Mouse (Mus musculus): ENCODE data around the gene Pax6. TPM values are rescaled to one million over a fixed set of nuclear protein-coding genes. Genes with fewer than 3 reads are reported as not detected.

Pax6 gene
- polyA plus RNA-seq, 1 experiment from 2014 or later = 1.8 TPM

GRCm38 (mm10) chr2:105669881-105670730 lies 1.4 kb downstream of the Pax6 start:
- no peak overlapping the region for H3K4me3 ChIP-seq (ENCODE audit: low read length)
- 3% methylated on average over 29 of the region's 29 CpGs for WGBS
- no peak overlapping the region for H3K4me2 ChIP-seq (ENCODE audit: low read depth, low read length)

GRCm38 (mm10) chr2:105670731-105671095 lies 2.0 kb downstream of the Pax6 start:
- no peak overlapping the region for H3K9ac ChIP-seq (ENCODE audit: low read depth, low read length)
- no peak overlapping the region for H3K4me3 ChIP-seq (ENCODE audit: low read length)
- no peaks in the 10 kb centered on the region for H3K9me3 ChIP-seq (ENCODE audit: control insufficient read depth, low read length)
- peaks cover 13% of the 10 kb centered on the region for H3K4me1 ChIP-seq (ENCODE audit: control insufficient read depth, insufficient read depth, low read length)
- no peak for ATAC-seq
- H3K4me2 ChIP-seq (ENCODE audit: low read depth, low read length) = no peak overlapping the region
- no peaks in the 10 kb centered on the region for H3K36me3 ChIP-seq (ENCODE audit: control insufficient read depth, insufficient read depth, low read length)
- H3K27me3 ChIP-seq (replicated peaks; ENCODE audit: control insufficient read depth, insufficient read depth, low read length) = peaks cover 85% of the 10 kb centered on the region
- WGBS = 4% methylated on average over 6 of the region's 6 CpGs
- no peak overlapping the region for H3K27ac ChIP-seq (ENCODE audit: low read length)

More at GRCm38 (mm10) chr2:105669881-105670730, 1.4 kb downstream of the Pax6 start:
- peak; percentile 12; the same call in 1 of the 2 replicates for ATAC-seq
- Histone ChIP-seq H3K9me3 (ENCODE audit: control insufficient read depth, low read length) (no peaks in the 10 kb centered on the region), H3K4me1 (ENCODE audit: control insufficient read depth, insufficient read depth, low read length) (peaks cover 12% of the 10 kb centered on the region), H3K27ac (ENCODE audit: low read length) (no peak overlapping the region), H3K36me3 (ENCODE audit: control insufficient read depth, insufficient read depth, low read length) (no peaks in the 10 kb centered on the region), H3K27me3 (replicated peaks; ENCODE audit: control insufficient read depth, insufficient read depth, low read length) (peaks cover 84% of the 10 kb centered on the region), H3K9ac (ENCODE audit: low read depth, low read length) (no peak overlapping the region)

- Histone ChIP-seq H3K36me3 (ENCODE audit: control insufficient read depth, insufficient read depth, low read length) (no peaks in the 10 kb centered on the region), H3K27ac (ENCODE audit: low read length) (no peak overlapping the region), H3K4me2 (ENCODE audit: low read depth, low read length) (no peak overlapping the region), H3K27me3 (replicated peaks; ENCODE audit: control insufficient read depth, insufficient read depth, low read length) (peaks cover 86% of the 10 kb centered on the region), H3K9ac (ENCODE audit: low read depth, low read length) (no peak overlapping the region), H3K4me3 (ENCODE audit: low read length) (no peak overlapping the region), H3K4me1 (ENCODE audit: control insufficient read depth, insufficient read depth, low read length) (peaks cover 18% of the 10 kb centered on the region), H3K9me3 (ENCODE audit: control insufficient read depth, low read length) (no peaks in the 10 kb centered on the region)
- no peak for ATAC-seq
- WGBS = 3% methylated on average over 9 of the region's 9 CpGs
These were observed 2.6 kb downstream of the Pax6 start for GRCm38 (mm10) chr2:105671116-105671797.

- peaks cover 85% of the 10 kb centered on the region for H3K27me3 ChIP-seq (replicated peaks; ENCODE audit: control insufficient read depth, insufficient read depth, low read length)
- no peaks in the 10 kb centered on the region for H3K9me3 ChIP-seq (ENCODE audit: control insufficient read depth, low read length)
- no peaks in the 10 kb centered on the region for H3K36me3 ChIP-seq (ENCODE audit: control insufficient read depth, insufficient read depth, low read length)
- peaks cover 22% of the 10 kb centered on the region for H3K4me1 ChIP-seq (ENCODE audit: control insufficient read depth, insufficient read depth, low read length)
- 2% methylated on average over 25 of the region's 25 CpGs for WGBS
- ATAC-seq = no peak
- H3K9ac ChIP-seq (ENCODE audit: low read depth, low read length) = no peak overlapping the region
- H3K27ac ChIP-seq (ENCODE audit: low read length) = no peak overlapping the region
- H3K4me3 ChIP-seq (ENCODE audit: low read length) = no peak overlapping the region
- no peak overlapping the region for H3K4me2 ChIP-seq (ENCODE audit: low read depth, low read length)
These were observed 3.3 kb downstream of the Pax6 start for GRCm38 (mm10) chr2:105671798-105672595.

- H3K4me3 ChIP-seq (ENCODE audit: low read length) = no peak overlapping the region
- no peaks in the 10 kb centered on the region for H3K9me3 ChIP-seq (ENCODE audit: control insufficient read depth, low read length)
- no peak for ATAC-seq
- no peak overlapping the region for H3K27ac ChIP-seq (ENCODE audit: low read length)
- WGBS = 2% methylated on average over 16 of the region's 16 CpGs
- no peaks in the 10 kb centered on the region for H3K36me3 ChIP-seq (ENCODE audit: control insufficient read depth, insufficient read depth, low read length)
- H3K4me1 ChIP-seq (ENCODE audit: control insufficient read depth, insufficient read depth, low read length) = peaks cover 22% of the 10 kb centered on the region
- no peak overlapping the region for H3K4me2 ChIP-seq (ENCODE audit: low read depth, low read length)
- H3K27me3 ChIP-seq (replicated peaks; ENCODE audit: control insufficient read depth, insufficient read depth, low read length) = peaks cover 83% of the 10 kb centered on the region
- no peak overlapping the region for H3K9ac ChIP-seq (ENCODE audit: low read depth, low read length)
These were observed 3.9 kb downstream of the Pax6 start for GRCm38 (mm10) chr2:105672596-105672960.

- no peaks in the 10 kb centered on the region for H3K9me3 ChIP-seq (ENCODE audit: control insufficient read depth, low read length)
- no peak overlapping the region for H3K4me3 ChIP-seq (ENCODE audit: low read length)
- H3K36me3 ChIP-seq (ENCODE audit: control insufficient read depth, insufficient read depth, low read length) = no peaks in the 10 kb centered on the region
- H3K27ac ChIP-seq (ENCODE audit: low read length) = no peak overlapping the region
- H3K4me1 ChIP-seq (ENCODE audit: control insufficient read depth, insufficient read depth, low read length) = peaks cover 22% of the 10 kb centered on the region
- no peak for ATAC-seq
- peaks cover 84% of the 10 kb centered on the region for H3K27me3 ChIP-seq (replicated peaks; ENCODE audit: control insufficient read depth, insufficient read depth, low read length)
- no peak overlapping the region for H3K4me2 ChIP-seq (ENCODE audit: low read depth, low read length)
- under 1% methylated on average over 6 of the region's 6 CpGs for WGBS
- H3K9ac ChIP-seq (ENCODE audit: low read depth, low read length) = no peak overlapping the region
These were observed 4.4 kb downstream of the Pax6 start for GRCm38 (mm10) chr2:105673054-105673453.

- no peak for ATAC-seq
- Histone ChIP-seq H3K9me3 (ENCODE audit: control insufficient read depth, low read length) (no peaks in the 10 kb centered on the region), H3K27me3 (replicated peaks; ENCODE audit: control insufficient read depth, insufficient read depth, low read length) (peaks cover 79% of the 10 kb centered on the region), H3K4me3 (ENCODE audit: low read length) (no peak overlapping the region), H3K36me3 (ENCODE audit: control insufficient read depth, insufficient read depth, low read length) (no peaks in the 10 kb centered on the region), H3K4me1 (ENCODE audit: control insufficient read depth, insufficient read depth, low read length) (peaks cover 22% of the 10 kb centered on the region), H3K27ac (ENCODE audit: low read length) (no peak overlapping the region), H3K4me2 (ENCODE audit: low read depth, low read length) (no peak overlapping the region), H3K9ac (ENCODE audit: low read depth, low read length) (no peak overlapping the region)
- 4% methylated on average over 10 of the region's 10 CpGs for WGBS
These were observed 4.9 kb downstream of the Pax6 start for GRCm38 (mm10) chr2:105673631-105674060.

GRCm38 (mm10) chr2:105674061-105674874 lies 5.6 kb downstream of the Pax6 start:
- Histone ChIP-seq H3K4me1 (ENCODE audit: control insufficient read depth, insufficient read depth, low read length) (peaks cover 22% of the 10 kb centered on the region), H3K4me3 (ENCODE audit: low read length) (peak overlapping the region; percentile 35), H3K27ac (ENCODE audit: low read length) (no peak overlapping the region), H3K36me3 (ENCODE audit: control insufficient read depth, insufficient read depth, low read length) (no peaks in the 10 kb centered on the region), H3K9me3 (ENCODE audit: control insufficient read depth, low read length) (no peaks in the 10 kb centered on the region), H3K9ac (ENCODE audit: low read depth, low read length) (no peak overlapping the region), H3K4me2 (ENCODE audit: low read depth, low read length) (peak overlapping the region; percentile 44; the same call in 1 of the 2 replicates), H3K27me3 (replicated peaks; ENCODE audit: control insufficient read depth, insufficient read depth, low read length) (peaks cover 80% of the 10 kb centered on the region)
- WGBS = 1% methylated on average over 36 of the region's 36 CpGs
- ATAC-seq = no peak; the same call in 1 of the 2 replicates

All from intestine, embryonic 16.5 days (tissue).